Mouse (Mus musculus) limb, embryonic 11.5 days (tissue): ENCODE measurements around the gene Lin37. TPM values are rescaled to one million over a fixed set of nuclear protein-coding genes. Genes with fewer than 3 reads are reported as not detected.
A peak's percentile ranks its signal among the peaks of the same experiment; 100 is the strongest.

ENCODE experiments used
- ATAC-seq: fragments of 200-750 bp; cut with Nextera tagmentation; 2 replicates; pipeline ENCODE4 v1.8.0; 2017; ENCODE audit warnings: low read depth; ENCODE audit not compliant: insufficient number of reproducible peaks, low FRiP score, low TSS enrichment
- DNase-seq: peaks from one replicate; pipeline ENCODE4 v3.0.0-alpha.2; 2015; ENCODE audit warnings: low spot score
- H3K27ac ChIP-seq: fragments of 300-500 bp; sonication (generic); replicated peaks from 2 replicates; pipeline ENCODE4 v1.5.1; 2014; ENCODE audit warnings: low read depth, mild to moderate bottlenecking, low read length
- H3K27me3 ChIP-seq: fragments of 300-500 bp; sonication (generic); 2 replicates; pipeline ENCODE4 v1.6.1; 2014; ENCODE audit warnings: mild to moderate bottlenecking, low read length, mixed read lengths; ENCODE audit not compliant: control insufficient read depth, insufficient read depth
- H3K36me3 ChIP-seq: fragments of 300-500 bp; sonication (generic); 2 replicates; pipeline ENCODE4 v1.6.1; 2014; ENCODE audit warnings: mild to moderate bottlenecking, low read length, moderate library complexity, mixed read lengths; ENCODE audit not compliant: control insufficient read depth, insufficient read depth
- H3K4me1 ChIP-seq: fragments of 300-500 bp; sonication (generic); 2 replicates; pipeline ENCODE4 v1.6.1; 2014; ENCODE audit warnings: low read length, mixed read lengths; ENCODE audit not compliant: control insufficient read depth, insufficient read depth
- H3K4me2 ChIP-seq: fragments of 300-500 bp; sonication (generic); 2 replicates; pipeline ENCODE4 v1.6.1; 2014; ENCODE audit warnings: low read depth, mild to moderate bottlenecking, moderate library complexity; ENCODE audit not compliant: severe bottlenecking
- H3K4me3 ChIP-seq: fragments of 300-500 bp; sonication (generic); 2 replicates; pipeline ENCODE4 v1.5.1; 2014; ENCODE audit warnings: low read depth, low read length
- H3K9ac ChIP-seq: fragments of 300-500 bp; sonication (generic); 2 replicates; pipeline ENCODE4 v1.6.1; 2014; ENCODE audit warnings: mild to moderate bottlenecking, low read length
- H3K9me3 ChIP-seq: fragments of 300-500 bp; sonication (generic); 2 replicates; pipeline ENCODE4 v1.6.1; 2016; ENCODE audit warnings: low read length; ENCODE audit not compliant: control insufficient read depth
- WGBS: fragments of 180-500 bp; shearing (Covaris S2); extraction: QIAGEN DNeasy Blood & Tissue Kit; methylation state at CpG from one replicate; pipeline ENCODE4 v1.1.7; 2014; 5-methylcytosine and 5-hydroxymethylcytosine counted together
- polyA plus RNA-seq: library from polyadenylated mRNA; unstranded; fragments of >200 nt; fragmentation: Nextera tagmentation; extraction: Ambion mirVana; gene quantifications from 2 replicates; pipeline ENCODE4 v1.2.1, GENCODE M21; 2014

Gene Lin37
- polyA plus RNA-seq, 1 experiment from 2014 or later, result 40.6 TPM

- 8% methylated on average over 26 of the region's 26 CpGs for WGBS
Observed at GRCm38 (mm10) chr7:30533941-30534632, 25.6 kb downstream of the Lin37 start.

GRCm38 (mm10) chr7:30532931-30533330 lies 26.7 kb downstream of the Lin37 start:
- Histone ChIP-seq H3K4me1 (peaks cover 12% of the 10 kb centered on the region; the same call in 1 of the 2 replicates), H3K27me3 (no peaks in the 10 kb centered on the region), H3K9ac (0 out of 2 replicates have a peak overlapping the region, but pooled peaks have one; percentile 23), H3K9me3 (no peaks in the 10 kb centered on the region), H3K4me3 (no peak overlapping the region), H3K36me3 (peaks cover 17% of the 10 kb centered on the region), H3K27ac (no peak overlapping the region), H3K4me2 (no peak overlapping the region)
- no peak for ATAC-seq
- WGBS, result 55% methylated on average over 8 of the region's 8 CpGs
- no peak for DNase-seq

More at GRCm38 (mm10) chr7:30533941-30534632, 25.6 kb downstream of the Lin37 start:
- ATAC-seq (no peak), DNase-seq (no peak)
- no peaks in the 10 kb centered on the region for H3K9me3 ChIP-seq
- H3K36me3 ChIP-seq, result peaks cover 8% of the 10 kb centered on the region
- H3K4me3 ChIP-seq, result peak overlapping the region; percentile 46
- peak overlapping the region; percentile 84 for H3K4me2 ChIP-seq
- H3K9ac ChIP-seq, result peak overlapping the region; percentile 78
- no peaks in the 10 kb centered on the region for H3K27me3 ChIP-seq
- no peak overlapping the region for H3K27ac ChIP-seq
- peaks cover 12% of the 10 kb centered on the region; the same call in 1 of the 2 replicates for H3K4me1 ChIP-seq

- Histone ChIP-seq H3K27ac (no peak overlapping the region), H3K27me3 (no peaks in the 10 kb centered on the region), H3K9ac (no peak overlapping the region), H3K4me1 (peaks cover 18% of the 10 kb centered on the region; the same call in 1 of the 2 replicates), H3K36me3 (peaks cover 20% of the 10 kb centered on the region), H3K4me3 (no peak overlapping the region), H3K4me2 (no peak overlapping the region), H3K9me3 (no peaks in the 10 kb centered on the region)
- 85% methylated on average over 9 of the region's 9 CpGs for WGBS
- DNase-seq (no peak), ATAC-seq (no peak)
Observed at GRCm38 (mm10) chr7:30531291-30531815, 28.3 kb downstream of the Lin37 start.

GRCm38 (mm10) chr7:30526981-30527380 lies 32.7 kb downstream of the Lin37 start:
- no peak overlapping the region for H3K4me2 ChIP-seq
- no peaks in the 10 kb centered on the region for H3K9me3 ChIP-seq
- ATAC-seq (no peak), DNase-seq (no peak)
- H3K9ac ChIP-seq, result no peak overlapping the region
- H3K27me3 ChIP-seq, result no peaks in the 10 kb centered on the region
- 0 out of 2 replicates have a peak, but pooled peaks cover 9% of the 10 kb centered on the region for H3K4me1 ChIP-seq
- H3K4me3 ChIP-seq, result no peak overlapping the region
- H3K27ac ChIP-seq, result no peak overlapping the region
- 82% methylated on average over 14 of the region's 14 CpGs for WGBS
- H3K36me3 ChIP-seq, result peaks cover 25% of the 10 kb centered on the region

- H3K4me3 ChIP-seq, result 0 out of 2 replicates have a peak overlapping the region, but pooled peaks have one; percentile 0
- 22% methylated on average over 17 of the region's 17 CpGs for WGBS
- H3K4me1 ChIP-seq, result 0 out of 2 replicates have a peak, but pooled peaks cover 9% of the 10 kb centered on the region
- no peak for DNase-seq
- 0 out of 2 replicates have a peak overlapping the region, but pooled peaks have one; percentile 10 for H3K4me2 ChIP-seq
- no peak overlapping the region for H3K27ac ChIP-seq
- H3K9me3 ChIP-seq, result no peaks in the 10 kb centered on the region
- peaks cover 25% of the 10 kb centered on the region for H3K36me3 ChIP-seq
- no peak for ATAC-seq
- H3K9ac ChIP-seq, result no peak overlapping the region; the same call in 1 of the 2 replicates
- no peaks in the 10 kb centered on the region for H3K27me3 ChIP-seq
Observed at GRCm38 (mm10) chr7:30526399-30526798, 33.2 kb downstream of the Lin37 start.

- H3K4me2 ChIP-seq, result no peak overlapping the region
- no peak overlapping the region for H3K27ac ChIP-seq
- no peaks in the 10 kb centered on the region for H3K27me3 ChIP-seq
- peaks cover 25% of the 10 kb centered on the region for H3K36me3 ChIP-seq
- 0 out of 2 replicates have a peak, but pooled peaks cover 9% of the 10 kb centered on the region for H3K4me1 ChIP-seq
- ATAC-seq, result no peak
- no peaks in the 10 kb centered on the region for H3K9me3 ChIP-seq
- no peak overlapping the region for H3K4me3 ChIP-seq
- DNase-seq, result no peak
- H3K9ac ChIP-seq, result no peak overlapping the region; the same call in 1 of the 2 replicates
- 23% methylated on average over 10 of the region's 10 CpGs for WGBS
Observed at GRCm38 (mm10) chr7:30525954-30526353, 33.7 kb downstream of the Lin37 start.

GRCm38 (mm10) chr7:30524487-30524886 lies 35.2 kb downstream of the Lin37 start:
- H3K4me1 ChIP-seq, result 0 out of 2 replicates have a peak, but pooled peaks cover 9% of the 10 kb centered on the region
- H3K9me3 ChIP-seq, result no peaks in the 10 kb centered on the region
- H3K4me2 ChIP-seq, result no peak overlapping the region
- no peak overlapping the region for H3K4me3 ChIP-seq
- H3K27me3 ChIP-seq, result no peaks in the 10 kb centered on the region
- WGBS, result 81% methylated on average over 6 of the region's 6 CpGs
- ATAC-seq (no peak), DNase-seq (no peak)
- no peak overlapping the region for H3K9ac ChIP-seq
- peaks cover 19% of the 10 kb centered on the region for H3K36me3 ChIP-seq
- no peak overlapping the region for H3K27ac ChIP-seq

- H3K9me3 ChIP-seq, result no peaks in the 10 kb centered on the region
- peaks cover 8% of the 10 kb centered on the region; the same call in 1 of the 2 replicates for H3K36me3 ChIP-seq
- ATAC-seq, result no peak
- 83% methylated on average over 10 of the region's 10 CpGs for WGBS
- no peaks in the 10 kb centered on the region for H3K27me3 ChIP-seq
- no peak overlapping the region for H3K9ac ChIP-seq
- H3K4me1 ChIP-seq, result 0 out of 2 replicates have a peak, but pooled peaks cover 9% of the 10 kb centered on the region
- H3K4me3 ChIP-seq, result no peak overlapping the region
- no peak overlapping the region for H3K4me2 ChIP-seq
- DNase-seq, result no peak
- no peak overlapping the region for H3K27ac ChIP-seq
Observed at GRCm38 (mm10) chr7:30522871-30523270, 36.8 kb downstream of the Lin37 start.
